Mouse (Mus musculus) stomach, embryonic 14.5 days (tissue): ENCODE measurements around the gene Ssbp3. TPM values are rescaled to one million over a fixed set of nuclear protein-coding genes. Genes with fewer than 3 reads are reported as not detected.
A peak's percentile ranks its signal among the peaks of the same experiment; 100 is the strongest.

Source experiments
- ATAC-seq: fragments of 200-750 bp; cut with Nextera tagmentation; 2 replicates; pipeline ENCODE4 v1.8.0; 2017; ENCODE audit warnings: low read depth, moderate TSS enrichment; ENCODE audit not compliant: insufficient number of reproducible peaks, insufficient read depth, low FRiP score
- H3K27ac ChIP-seq: fragments of 300-500 bp; sonication (generic); 2 replicates; pipeline ENCODE4 v1.5.1; 2014; ENCODE audit warnings: mild to moderate bottlenecking, low read length, moderate library complexity, mixed read lengths
- H3K27me3 ChIP-seq: fragments of 300-500 bp; sonication (generic); 2 replicates; pipeline ENCODE4 v1.6.1; 2014; ENCODE audit warnings: low read length, control low read depth, mixed read lengths; ENCODE audit not compliant: control insufficient read depth, insufficient read depth
- H3K36me3 ChIP-seq: fragments of 300-500 bp; sonication (generic); 2 replicates; pipeline ENCODE4 v1.6.1; 2014; ENCODE audit warnings: mild to moderate bottlenecking, control low read depth, low read length, moderate library complexity, mixed read lengths; ENCODE audit not compliant: control insufficient read depth, insufficient read depth
- H3K4me1 ChIP-seq: fragments of 300-500 bp; sonication (generic); 2 replicates; pipeline ENCODE4 v1.6.1; 2014; ENCODE audit warnings: low read length, control low read depth, mixed read lengths; ENCODE audit not compliant: control insufficient read depth, insufficient read depth
- H3K4me2 ChIP-seq: fragments of 300-500 bp; sonication (generic); replicated peaks from 2 replicates; pipeline ENCODE4 v1.6.1; 2014; ENCODE audit warnings: low read depth, low read length, control low read depth
- H3K4me3 ChIP-seq: fragments of 300-500 bp; sonication (generic); 2 replicates; pipeline ENCODE4 v1.5.1; 2014; ENCODE audit warnings: low read depth, low read length, control low read depth
- H3K9ac ChIP-seq: fragments of 300-500 bp; sonication (generic); replicated peaks from 2 replicates; pipeline ENCODE4 v1.6.1; 2014; ENCODE audit warnings: low read depth, mild to moderate bottlenecking, control low read depth, low read length, moderate library complexity, mixed read lengths
- H3K9me3 ChIP-seq: fragments of 300-500 bp; sonication (generic); 2 replicates; pipeline ENCODE4 v1.6.1; 2016; ENCODE audit warnings: low read depth, low read length, control low read depth; ENCODE audit not compliant: control insufficient read depth
- WGBS: fragments of 180-500 bp; shearing (Covaris S2); extraction: QIAGEN DNeasy Blood & Tissue Kit; methylation state at CpG from one replicate; pipeline ENCODE4 v1.1.7; 2014; 5-methylcytosine and 5-hydroxymethylcytosine counted together
- polyA plus RNA-seq: library from polyadenylated mRNA; unstranded; fragments of >200 nt; fragmentation: Nextera tagmentation; extraction: Ambion mirVana; gene quantifications from 2 replicates; pipeline ENCODE4 v1.2.1, GENCODE M21; 2014

Ssbp3 gene
- polyA plus RNA-seq, 1 experiment from 2014 or later, result 79.9 TPM

GRCm38 (mm10) chr4:106868737-106869438 is 41.6 kb upstream of the Ssbp3 start:
- H3K9me3 ChIP-seq, result no peaks in the 10 kb centered on the region
- no peak overlapping the region for H3K4me3 ChIP-seq
- 45% methylated on average over 12 of the region's 12 CpGs for WGBS
- no peaks in the 10 kb centered on the region for H3K27me3 ChIP-seq
- H3K4me2 ChIP-seq, result no peak overlapping the region
- peaks cover 39% of the 10 kb centered on the region for H3K4me1 ChIP-seq
- H3K27ac ChIP-seq, result no peak overlapping the region
- H3K36me3 ChIP-seq, result no peaks in the 10 kb centered on the region
- ATAC-seq, result 0 out of 2 replicates have a peak, but pooled peaks have one; percentile 20
- no peak overlapping the region for H3K9ac ChIP-seq

GRCm38 (mm10) chr4:106869539-106869951 is 41.0 kb upstream of the Ssbp3 start:
- Histone ChIP-seq H3K27ac (no peak overlapping the region), H3K9ac (no peak overlapping the region), H3K27me3 (no peaks in the 10 kb centered on the region), H3K9me3 (no peaks in the 10 kb centered on the region), H3K4me1 (peaks cover 39% of the 10 kb centered on the region), H3K36me3 (no peaks in the 10 kb centered on the region), H3K4me2 (no peak overlapping the region), H3K4me3 (no peak overlapping the region)
- ATAC-seq, result no peak
- WGBS, result 51% methylated on average over 3 of the region's 3 CpGs

- Histone ChIP-seq H3K27me3 (no peaks in the 10 kb centered on the region), H3K4me3 (no peak overlapping the region), H3K9me3 (no peaks in the 10 kb centered on the region), H3K36me3 (no peaks in the 10 kb centered on the region), H3K9ac (no peak overlapping the region), H3K27ac (no peak overlapping the region), H3K4me2 (no peak overlapping the region), H3K4me1 (peaks cover 32% of the 10 kb centered on the region)
- peak; percentile 35; the same call in 1 of the 2 replicates for ATAC-seq
- WGBS, result 75% methylated on average over 2 of the region's 2 CpGs
Observed at GRCm38 (mm10) chr4:106870556-106870955, 39.9 kb upstream of the Ssbp3 start.

GRCm38 (mm10) chr4:106874501-106874900 is 36.0 kb upstream of the Ssbp3 start:
- Histone ChIP-seq H3K36me3 (no peaks in the 10 kb centered on the region), H3K4me2 (no peak overlapping the region), H3K4me3 (no peak overlapping the region), H3K9me3 (no peaks in the 10 kb centered on the region), H3K4me1 (peaks cover 4% of the 10 kb centered on the region), H3K27me3 (no peaks in the 10 kb centered on the region), H3K27ac (no peak overlapping the region), H3K9ac (no peak overlapping the region)
- no peak for ATAC-seq
- WGBS, result 88% methylated on average over 7 of the region's 7 CpGs

- Histone ChIP-seq H3K4me3 (no peak overlapping the region), H3K9ac (no peak overlapping the region), H3K27me3 (no peaks in the 10 kb centered on the region), H3K4me2 (no peak overlapping the region), H3K36me3 (no peaks in the 10 kb centered on the region), H3K9me3 (no peaks in the 10 kb centered on the region), H3K27ac (no peak overlapping the region), H3K4me1 (no peaks in the 10 kb centered on the region)
- ATAC-seq, result no peak
- 73% methylated on average over 6 of the region's 6 CpGs for WGBS
Observed at GRCm38 (mm10) chr4:106881101-106881500, 29.4 kb upstream of the Ssbp3 start.

- no peak for ATAC-seq
- no peak overlapping the region for H3K4me2 ChIP-seq
- no peaks in the 10 kb centered on the region for H3K9me3 ChIP-seq
- H3K4me3 ChIP-seq, result no peak overlapping the region
- H3K4me1 ChIP-seq, result no peaks in the 10 kb centered on the region
- H3K27me3 ChIP-seq, result no peaks in the 10 kb centered on the region
- H3K9ac ChIP-seq, result no peak overlapping the region
- WGBS, result 64% methylated on average over 2 of the region's 2 CpGs
- H3K27ac ChIP-seq, result no peak overlapping the region
- no peaks in the 10 kb centered on the region for H3K36me3 ChIP-seq
Observed at GRCm38 (mm10) chr4:106883149-106883548, 27.4 kb upstream of the Ssbp3 start.

DNA sequence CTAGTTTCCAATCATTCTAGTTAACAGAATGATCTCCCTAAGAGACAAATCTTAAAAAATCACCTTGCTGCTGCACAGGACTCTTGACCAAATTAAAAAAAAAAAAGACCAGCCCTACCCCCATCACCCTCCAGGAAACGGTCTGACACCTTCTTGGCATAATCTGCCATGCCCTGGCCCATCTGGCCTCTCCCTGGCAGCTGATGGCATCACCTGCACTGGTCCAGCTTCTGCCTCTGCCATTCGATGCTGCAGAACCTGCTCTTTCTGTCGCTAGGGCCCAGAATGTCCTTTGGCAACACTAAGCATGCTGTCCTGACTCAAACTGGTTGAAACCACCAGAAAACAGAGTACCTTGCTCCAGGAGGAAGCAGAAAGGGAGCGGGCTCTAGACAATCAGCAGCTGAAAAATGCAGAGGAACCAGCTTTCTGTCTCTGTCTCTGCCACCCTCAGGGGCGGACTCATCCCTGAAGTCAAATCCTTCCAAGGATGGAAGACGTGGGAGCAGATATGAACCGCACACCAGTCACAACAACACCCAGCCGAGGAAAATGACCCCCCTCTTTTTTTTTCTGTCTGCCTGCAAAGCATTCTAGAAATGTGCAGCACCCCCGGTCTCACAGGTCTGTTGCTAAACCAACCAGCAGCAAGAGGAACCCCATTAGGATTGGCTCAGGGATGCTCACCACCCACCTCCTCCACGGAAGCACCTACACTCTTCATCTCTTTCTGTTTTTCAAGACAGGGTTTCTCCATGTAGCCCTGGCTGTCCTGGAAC is 24.0 kb upstream of the Ssbp3 start:
- Histone ChIP-seq H3K4me3 (no peak overlapping the region), H3K9me3 (no peaks in the 10 kb centered on the region), H3K4me1 (no peaks in the 10 kb centered on the region), H3K36me3 (no peaks in the 10 kb centered on the region), H3K9ac (no peak overlapping the region), H3K27me3 (no peaks in the 10 kb centered on the region), H3K4me2 (no peak overlapping the region), H3K27ac (no peak overlapping the region)
- 66% methylated on average over 10 of the region's 10 CpGs for WGBS
- ATAC-seq, result no peak

GRCm38 (mm10) chr4:106896086-106896485 is 14.4 kb upstream of the Ssbp3 start:
- H3K4me3 ChIP-seq, result no peak overlapping the region
- no peak overlapping the region for H3K9ac ChIP-seq
- H3K4me2 ChIP-seq, result no peak overlapping the region
- 79% methylated on average over 8 of the region's 8 CpGs for WGBS
- no peaks in the 10 kb centered on the region for H3K27me3 ChIP-seq
- no peaks in the 10 kb centered on the region for H3K36me3 ChIP-seq
- H3K4me1 ChIP-seq, result no peaks in the 10 kb centered on the region
- no peak overlapping the region for H3K27ac ChIP-seq
- no peaks in the 10 kb centered on the region for H3K9me3 ChIP-seq
- ATAC-seq, result no peak
